Mouse (Mus musculus) embryonic facial prominence, embryonic 12.5 days (tissue): ENCODE data around the gene Atp5g1. TPM values are rescaled to one million over a fixed set of nuclear protein-coding genes. Genes with fewer than 3 reads are reported as not detected.
"Not testable (repeated sequence)": the region's sequence is repeated elsewhere in the genome, so short reads cannot be mapped to it uniquely, and the experiment has no call there.

ENCODE experiments used
- ATAC-seq: fragments of 200-750 bp; cut with Nextera tagmentation; 2 replicates; pipeline ENCODE4 v1.8.0; 2017; ENCODE audit not compliant: insufficient number of reproducible peaks, insufficient read depth, low FRiP score, low TSS enrichment
- H3K27ac ChIP-seq: fragments of 300-500 bp; sonication (generic); 2 replicates; pipeline ENCODE4 v1.5.1; 2016; ENCODE audit warnings: mild to moderate bottlenecking
- H3K27me3 ChIP-seq: fragments of 300-500 bp; sonication (generic); 2 replicates; pipeline ENCODE4 v1.6.1; 2016; ENCODE audit warnings: mild to moderate bottlenecking, moderate library complexity
- H3K36me3 ChIP-seq: fragments of 300-500 bp; sonication (generic); 2 replicates; pipeline ENCODE4 v1.6.1; 2016; ENCODE audit warnings: mild to moderate bottlenecking
- H3K4me1 ChIP-seq: fragments of 300-500 bp; sonication (generic); 2 replicates; pipeline ENCODE4 v1.6.1; 2016
- H3K4me2 ChIP-seq: fragments of 300-500 bp; sonication (generic); replicated peaks from 2 replicates; pipeline ENCODE4 v1.6.1; 2016; ENCODE audit warnings: mild to moderate bottlenecking, moderate library complexity
- H3K4me3 ChIP-seq: fragments of 300-500 bp; sonication (generic); 2 replicates; pipeline ENCODE4 v1.5.1; 2016; ENCODE audit warnings: mild to moderate bottlenecking
- H3K9ac ChIP-seq: fragments of 300-500 bp; sonication (generic); 2 replicates; pipeline ENCODE4 v1.6.1; 2016; ENCODE audit warnings: mild to moderate bottlenecking, moderate library complexity
- H3K9me3 ChIP-seq: fragments of 300-500 bp; sonication (generic); 2 replicates; pipeline ENCODE4 v1.6.1; 2016; ENCODE audit warnings: mild to moderate bottlenecking, moderate library complexity
- WGBS: fragments of 180-500 bp; shearing (Covaris S2); methylation state at CpG from one replicate; pipeline ENCODE4 v1.1.7; 2016; 5-methylcytosine and 5-hydroxymethylcytosine counted together
- polyA plus RNA-seq: library from polyadenylated mRNA; unstranded; fragments of >200 nt; fragmentation: Nextera tagmentation; extraction: Ambion mirVana; gene quantifications from 2 replicates; pipeline ENCODE4 v1.2.1, GENCODE M21; 2016

The Atp5g1 gene
- polyA plus RNA-seq = 494 and 532 TPM in 2 replicates

DNA sequence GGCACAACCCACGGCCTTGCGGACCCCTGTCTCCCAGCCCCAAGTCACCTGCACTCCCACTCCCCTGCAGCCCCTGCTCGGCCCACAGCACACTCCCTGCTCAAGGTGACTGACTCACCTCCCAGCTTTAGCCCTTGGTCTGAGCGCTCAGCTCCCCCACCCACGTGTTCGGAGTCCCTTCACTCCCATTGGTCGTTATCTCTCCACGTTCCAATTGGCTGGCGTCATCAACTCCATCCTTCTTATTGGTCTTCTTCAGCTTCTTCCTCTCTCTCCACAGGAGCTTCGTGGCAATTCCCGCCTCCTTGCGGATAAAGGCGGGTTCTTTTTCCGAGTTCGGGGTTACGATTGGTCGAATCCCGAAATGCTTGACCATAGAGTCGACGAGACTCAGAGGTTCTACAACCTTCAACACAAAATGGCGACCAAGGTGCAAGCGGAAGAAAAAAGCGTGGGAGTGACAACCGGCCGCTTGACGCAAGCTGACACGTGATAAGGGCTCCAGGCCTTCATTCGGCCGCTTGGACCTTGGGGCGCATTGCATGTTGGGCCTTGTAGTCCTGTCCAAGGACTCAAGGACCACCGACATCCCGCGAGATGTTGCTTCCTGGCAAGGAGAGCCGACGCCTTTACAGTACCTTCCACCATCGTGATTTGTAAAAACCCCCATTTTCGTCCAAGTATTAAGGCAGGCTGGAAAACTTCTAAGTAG lies at the start of gene Atp5g1:
Atp5g1 (minus strand) TSS at position 162 of the 712 bp plus-strand sequence.
- under 1% methylated on average over 37 of the region's 37 CpGs for WGBS
- peak; percentile 96 for ATAC-seq
- no peaks in the 10 kb centered on the region for H3K9me3 ChIP-seq
- H3K27ac ChIP-seq = peak within 1 kb of the TSS; percentile 50; the same call in 1 of the 2 replicates
- peak within 1 kb of the TSS; percentile 81 for H3K9ac ChIP-seq
- H3K4me2 ChIP-seq = peak within 1 kb of the TSS; percentile 85
- peaks cover 20% of the 10 kb centered on the region for H3K36me3 ChIP-seq
- H3K27me3 ChIP-seq = no peaks in the 10 kb centered on the region
- H3K4me3 ChIP-seq = peak within 1 kb of the TSS; percentile 85
- peaks cover 12% of the 10 kb centered on the region for H3K4me1 ChIP-seq

GRCm38 (mm10) chr11:96124052-96124914 lies 48.8 kb upstream of the Atp5g1 start:
- Histone ChIP-seq H3K4me2 (peak overlapping the region; percentile 56), H3K4me1 (peaks cover 3% of the 10 kb centered on the region), H3K27me3 (peaks cover 48% of the 10 kb centered on the region), H3K27ac (no peak overlapping the region), H3K36me3 (no peaks in the 10 kb centered on the region), H3K4me3 (peak overlapping the region; percentile 32), H3K9ac (peak overlapping the region; percentile 2; the same call in 1 of the 2 replicates), H3K9me3 (no peaks in the 10 kb centered on the region)
- 0 out of 2 replicates have a peak, but pooled peaks have one; percentile 10 for ATAC-seq
- 3% methylated on average over 45 of the region's 45 CpGs for WGBS

- WGBS = 75% methylated on average over 4 of the region's 4 CpGs
- not testable (repeated sequence) for H3K27ac ChIP-seq, H3K36me3 ChIP-seq, H3K4me1 ChIP-seq, H3K4me3 ChIP-seq, H3K4me2 ChIP-seq, ATAC-seq, H3K9ac ChIP-seq, H3K9me3 ChIP-seq
- peaks cover 48% of the 10 kb centered on the region for H3K27me3 ChIP-seq
These were observed 47.3 kb upstream of the Atp5g1 start for GRCm38 (mm10) chr11:96122806-96123205.

DNA sequence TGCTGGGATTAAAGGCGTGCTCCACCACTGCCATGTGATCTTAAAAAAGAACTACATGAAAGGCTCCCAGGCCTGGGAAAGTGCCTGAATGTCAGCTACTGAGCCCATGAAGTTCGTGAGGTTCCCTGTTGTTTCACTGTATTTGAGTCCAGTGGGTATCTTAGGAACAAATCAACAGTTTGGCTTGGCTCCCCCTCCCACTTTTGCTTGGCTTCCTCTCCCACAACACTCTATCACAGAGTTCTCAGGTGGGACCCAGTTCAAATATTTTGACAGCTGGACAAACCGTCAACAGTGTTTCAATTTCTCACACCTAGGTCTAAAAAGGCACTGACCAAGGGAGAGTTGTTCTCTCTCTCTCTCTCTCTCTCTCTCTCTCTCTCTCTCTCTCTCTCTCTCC lies 43.9 kb upstream of the Atp5g1 start:
- H3K9ac ChIP-seq = no peak overlapping the region
- H3K4me2 ChIP-seq = no peak overlapping the region
- no peak overlapping the region for H3K4me3 ChIP-seq
- no peaks in the 10 kb centered on the region for H3K9me3 ChIP-seq
- no peak for ATAC-seq
- H3K36me3 ChIP-seq = no peaks in the 10 kb centered on the region
- H3K27me3 ChIP-seq = peaks cover 26% of the 10 kb centered on the region
- WGBS = 60% methylated on average over 3 of the region's 3 CpGs
- H3K27ac ChIP-seq = no peak overlapping the region
- H3K4me1 ChIP-seq = no peaks in the 10 kb centered on the region; the same call in 1 of the 2 replicates

- not testable (repeated sequence) for H3K9me3 ChIP-seq, H3K27ac ChIP-seq, H3K4me1 ChIP-seq, H3K36me3 ChIP-seq, ATAC-seq, H3K27me3 ChIP-seq, H3K9ac ChIP-seq, H3K4me2 ChIP-seq, H3K4me3 ChIP-seq
- WGBS = 76% methylated on average over 3 of the region's 3 CpGs
These were observed 41.5 kb upstream of the Atp5g1 start for GRCm38 (mm10) chr11:96116925-96117324.

DNA sequence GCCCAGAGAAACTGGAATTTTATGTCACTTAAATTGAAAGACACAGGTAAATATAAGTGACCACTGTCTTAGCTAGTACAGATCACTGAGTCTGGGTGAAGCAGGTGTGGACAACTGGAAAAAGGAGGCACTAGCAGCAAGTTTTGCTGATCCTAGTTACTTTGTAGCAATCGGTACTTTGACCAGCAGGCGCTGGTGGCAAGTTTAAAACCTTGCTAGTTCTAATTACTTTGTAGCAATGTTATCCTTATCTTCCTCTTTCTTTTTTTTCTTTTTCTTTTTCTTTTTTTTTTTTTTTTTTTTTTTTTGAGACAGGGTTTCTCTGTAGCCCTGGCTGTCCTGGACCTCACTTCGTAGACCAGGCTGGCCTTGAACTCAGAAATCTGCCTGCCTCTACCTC lies 40.6 kb upstream of the Atp5g1 start:
- no peak for ATAC-seq
- H3K4me2 ChIP-seq = no peak overlapping the region
- no peaks in the 10 kb centered on the region for H3K9me3 ChIP-seq
- no peak overlapping the region for H3K9ac ChIP-seq
- no peak overlapping the region for H3K27ac ChIP-seq
- H3K4me3 ChIP-seq = no peak overlapping the region
- no peaks in the 10 kb centered on the region for H3K4me1 ChIP-seq
- no peaks in the 10 kb centered on the region for H3K27me3 ChIP-seq
- 80% methylated on average over 3 of the region's 3 CpGs for WGBS
- H3K36me3 ChIP-seq = no peaks in the 10 kb centered on the region

DNA sequence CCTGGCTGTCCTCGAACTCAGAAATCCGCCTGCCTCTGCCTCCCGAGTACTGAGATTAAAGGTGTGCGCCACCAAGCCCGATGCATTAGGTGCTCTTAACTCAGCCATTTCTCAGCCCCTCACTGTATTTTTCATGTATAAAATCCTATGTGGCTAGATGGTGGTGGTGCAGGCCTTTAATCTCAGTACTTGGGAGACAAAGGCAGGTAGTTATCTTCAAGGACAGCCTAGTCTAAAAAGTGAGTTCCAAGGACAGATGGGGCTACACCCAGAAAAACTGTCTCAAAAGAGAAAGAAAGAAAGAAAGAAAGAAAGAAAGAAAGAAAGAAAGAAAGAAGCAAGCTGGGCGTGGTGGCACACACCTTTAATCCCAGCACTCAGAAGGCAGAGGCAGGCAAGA lies 39.9 kb upstream of the Atp5g1 start:
- H3K4me2 ChIP-seq = no peak overlapping the region
- H3K36me3 ChIP-seq = no peaks in the 10 kb centered on the region
- ATAC-seq = no peak
- WGBS = 92% methylated on average over 6 of the region's 6 CpGs
- no peaks in the 10 kb centered on the region for H3K27me3 ChIP-seq
- H3K27ac ChIP-seq = no peak overlapping the region
- no peaks in the 10 kb centered on the region for H3K9me3 ChIP-seq
- no peaks in the 10 kb centered on the region for H3K4me1 ChIP-seq
- no peak overlapping the region for H3K9ac ChIP-seq
- no peak overlapping the region for H3K4me3 ChIP-seq

DNA sequence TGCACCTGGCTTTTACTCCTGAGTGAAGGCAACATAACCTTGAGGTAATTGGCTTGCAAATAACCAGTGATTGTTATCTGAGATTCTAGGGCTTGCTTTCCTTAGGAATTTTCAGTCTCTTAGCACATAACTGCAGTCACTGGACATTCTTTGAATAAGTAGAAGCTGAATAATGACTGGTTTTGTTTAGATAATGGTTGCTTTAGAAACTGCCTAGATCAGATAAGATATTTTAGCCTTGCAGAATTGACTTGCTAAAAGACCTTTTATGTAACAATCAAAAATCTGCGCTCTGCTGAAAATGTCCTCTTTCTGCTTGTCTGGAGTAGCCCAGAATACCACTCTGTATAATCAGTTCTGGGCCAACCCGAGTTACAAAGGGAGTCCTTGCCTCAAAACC lies 38.6 kb upstream of the Atp5g1 start:
- H3K27me3 ChIP-seq = no peaks in the 10 kb centered on the region
- H3K36me3 ChIP-seq = no peaks in the 10 kb centered on the region
- no peak overlapping the region for H3K4me2 ChIP-seq
- WGBS = 63% methylated on average over 2 of the region's 2 CpGs
- ATAC-seq = no peak
- no peaks in the 10 kb centered on the region for H3K4me1 ChIP-seq
- no peak overlapping the region for H3K27ac ChIP-seq
- no peak overlapping the region for H3K9ac ChIP-seq
- no peaks in the 10 kb centered on the region for H3K9me3 ChIP-seq
- H3K4me3 ChIP-seq = no peak overlapping the region

GRCm38 (mm10) chr11:96111751-96112150 lies 36.3 kb upstream of the Atp5g1 start, which contains the start of gene Calcoco2:
Gene Calcoco2 (minus strand): TSS chr11:96111964.
- H3K27ac ChIP-seq = no peak within 1 kb of the TSS
- 44% methylated on average over 14 of the region's 14 CpGs for WGBS
- no peak within 1 kb of the TSS for H3K9ac ChIP-seq
- no peak within 1 kb of the TSS for H3K4me3 ChIP-seq
- no peak for ATAC-seq
- H3K4me1 ChIP-seq = no peaks in the 10 kb centered on the region
- H3K4me2 ChIP-seq = no peak within 1 kb of the TSS
- no peaks in the 10 kb centered on the region for H3K9me3 ChIP-seq
- no peaks in the 10 kb centered on the region for H3K27me3 ChIP-seq
- H3K36me3 ChIP-seq = no peaks in the 10 kb centered on the region

DNA sequence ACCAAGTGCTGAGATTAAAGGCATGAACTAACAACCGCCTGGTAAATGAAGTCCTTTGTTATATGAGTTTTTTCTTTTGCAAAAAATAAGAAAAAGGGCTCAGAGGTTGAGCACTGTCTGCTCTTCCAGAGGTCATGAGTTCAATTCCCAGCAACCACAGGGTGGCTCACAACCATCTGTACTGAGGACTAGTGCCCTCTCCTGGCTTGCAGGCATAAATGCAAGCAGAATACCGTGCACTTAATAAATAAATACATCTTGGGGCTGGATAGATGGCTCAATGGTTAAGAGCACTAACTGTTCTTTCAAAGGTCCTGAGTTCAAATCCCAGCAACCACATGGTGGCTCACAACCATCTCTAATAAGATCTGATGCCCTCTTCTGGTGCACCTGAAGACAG lies 35.5 kb upstream of the Atp5g1 start:
- not testable (repeated sequence) for H3K4me1 ChIP-seq, H3K9ac ChIP-seq, H3K27me3 ChIP-seq, H3K36me3 ChIP-seq, H3K9me3 ChIP-seq, H3K4me3 ChIP-seq, ATAC-seq, H3K4me2 ChIP-seq, H3K27ac ChIP-seq
- 59% methylated on average over 2 of the region's 2 CpGs for WGBS

GRCm38 (mm10) chr11:96108376-96108775 lies 32.9 kb upstream of the Atp5g1 start:
- H3K4me2 ChIP-seq = no peak overlapping the region
- ATAC-seq = no peak
- H3K9ac ChIP-seq = no peak overlapping the region
- H3K4me3 ChIP-seq = no peak overlapping the region
- WGBS = 78% methylated on average over 1 of the region's 1 CpGs
- no peaks in the 10 kb centered on the region; the same call in 1 of the 2 replicates for H3K27me3 ChIP-seq
- no peak overlapping the region for H3K27ac ChIP-seq
- no peaks in the 10 kb centered on the region for H3K4me1 ChIP-seq
- no peaks in the 10 kb centered on the region for H3K9me3 ChIP-seq
- no peaks in the 10 kb centered on the region for H3K36me3 ChIP-seq

- Histone ChIP-seq H3K9ac (no peak overlapping the region), H3K4me3 (no peak overlapping the region), H3K4me1 (no peaks in the 10 kb centered on the region), H3K27me3 (no peaks in the 10 kb centered on the region), H3K36me3 (no peaks in the 10 kb centered on the region), H3K4me2 (no peak overlapping the region), H3K27ac (no peak overlapping the region), H3K9me3 (no peaks in the 10 kb centered on the region)
- ATAC-seq = no peak
- 11% methylated on average over 3 of the region's 3 CpGs for WGBS
These were observed 17.9 kb upstream of the Atp5g1 start for GRCm38 (mm10) chr11:96093361-96093760.
